Mouse (Mus musculus) bone marrow, adult 2 months (tissue): ENCODE measurements around the gene Tktl2.

Source experiments
- CTCF ChIP-seq: fragments of 200-500 bp; IDR thresholded peaks from 2 replicates; pipeline ENCODE4 v1.5.1; 2011; ENCODE audit warnings: low read length, control low read depth; ENCODE audit not compliant: control insufficient read depth, insufficient read depth
- POLR2A ChIP-seq: fragments of 200-500 bp; IDR thresholded peaks from 2 replicates; pipeline ENCODE4 v1.6.1; 2011; ENCODE audit warnings: low read depth, mild to moderate bottlenecking, control low read depth, low read length, borderline replicate concordance; ENCODE audit not compliant: control insufficient read depth

GRCm38 (mm10) chr8:66496998-66497577, 14.5 kb upstream of the Tktl2 start:
- TF ChIP-seq CTCF (0 out of 2 replicates have a peak, but pooled peaks have one; percentile 12), POLR2A (no peak)
